Mouse (Mus musculus) lung, adult 18-20 months (tissue): ENCODE measurements around the gene Barx2.
A peak's percentile ranks its signal among the peaks of the same experiment; 100 is the strongest.

ENCODE experiments used
- DNase-seq, 2 experiments: peaks; one replicate each; pipeline ENCODE4 v3.0.0; 2022; ENCODE audit warnings: mixed read lengths in 2 of 2

The Barx2 gene

DNA sequence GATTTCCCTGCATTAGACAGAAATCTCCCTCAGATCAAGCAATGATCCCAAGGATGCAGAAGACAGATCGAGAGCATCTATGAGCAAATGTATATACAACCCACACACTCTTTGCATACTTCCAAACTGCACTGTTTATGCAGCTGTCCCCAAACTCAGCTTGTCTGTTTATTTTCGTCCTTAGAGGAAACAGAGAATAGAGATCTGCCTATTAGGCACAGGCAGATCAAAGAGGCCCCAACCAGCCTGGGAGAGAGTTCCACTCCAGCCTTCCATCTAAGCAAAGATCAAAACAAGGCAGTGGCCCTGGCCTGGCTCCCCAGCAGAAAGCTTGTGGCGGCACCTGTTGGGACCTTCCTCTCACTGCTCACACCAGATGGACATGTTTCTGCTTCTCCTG, 27.0 kb downstream of the Barx2 start:
- no peak for DNase-seq

DNA sequence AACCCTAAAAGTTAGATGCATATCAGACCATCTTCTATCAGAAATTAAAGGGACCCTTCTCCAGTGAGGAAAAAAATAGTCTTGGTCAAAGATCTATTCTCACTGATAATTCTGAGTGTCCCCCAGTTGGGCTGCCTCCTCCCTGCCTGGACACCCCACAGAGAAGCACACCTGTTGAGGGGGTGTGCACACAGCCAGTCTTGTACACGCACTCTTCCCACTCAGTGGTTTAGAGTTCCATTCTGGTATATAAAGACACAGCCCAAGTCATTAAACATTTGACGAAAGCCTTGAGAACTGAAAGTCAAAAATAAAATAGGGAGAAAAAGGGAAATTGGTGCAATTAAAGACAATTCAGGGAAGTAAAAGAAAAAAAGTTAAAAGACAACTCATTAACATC, 30.9 kb downstream of the Barx2 start:
- no peak for DNase-seq

GRCm38 (mm10) chr9:31875556-31875955, 37.7 kb downstream of the Barx2 start:
- DNase-seq: no peak

GRCm38 (mm10) chr9:31874236-31874635, 39.0 kb downstream of the Barx2 start:
- DNase-seq: no peak

GRCm38 (mm10) chr9:31871410-31871809, 41.9 kb downstream of the Barx2 start:
- DNase-seq: no peak

DNA sequence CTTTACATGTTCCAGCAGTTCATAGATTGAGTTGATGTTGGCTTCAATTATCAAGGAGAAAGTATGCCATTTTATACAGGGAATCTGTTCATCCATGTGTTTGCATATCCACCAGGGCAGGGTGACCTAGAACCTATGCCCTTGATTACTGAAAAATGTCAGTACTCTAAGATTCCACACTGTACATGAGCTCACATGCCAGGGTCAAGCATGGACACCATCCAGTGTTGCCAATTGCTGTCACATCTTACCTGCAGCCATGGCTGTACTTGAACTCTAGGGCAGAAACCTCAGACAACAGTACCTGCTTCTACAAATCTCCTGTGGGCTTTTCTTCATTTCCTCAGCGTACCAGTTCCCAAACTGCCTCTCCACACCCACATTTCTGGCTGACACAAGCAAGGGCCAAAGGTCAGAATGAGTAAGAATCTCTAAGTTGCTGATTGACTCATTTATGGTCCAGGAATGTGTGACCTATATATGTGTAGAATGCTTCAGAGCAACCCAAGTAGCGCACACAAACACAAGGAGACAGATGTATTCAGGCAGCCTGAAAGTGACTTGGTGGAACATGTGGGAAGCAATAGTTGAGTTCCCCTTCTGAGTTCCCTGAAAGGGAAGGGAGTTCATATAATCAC, 44.3 kb downstream of the Barx2 start:
- DNase-seq: no peak

- no peak for DNase-seq
These were observed 49.4 kb downstream of the Barx2 start for GRCm38 (mm10) chr9:31863830-31864229.

DNA sequence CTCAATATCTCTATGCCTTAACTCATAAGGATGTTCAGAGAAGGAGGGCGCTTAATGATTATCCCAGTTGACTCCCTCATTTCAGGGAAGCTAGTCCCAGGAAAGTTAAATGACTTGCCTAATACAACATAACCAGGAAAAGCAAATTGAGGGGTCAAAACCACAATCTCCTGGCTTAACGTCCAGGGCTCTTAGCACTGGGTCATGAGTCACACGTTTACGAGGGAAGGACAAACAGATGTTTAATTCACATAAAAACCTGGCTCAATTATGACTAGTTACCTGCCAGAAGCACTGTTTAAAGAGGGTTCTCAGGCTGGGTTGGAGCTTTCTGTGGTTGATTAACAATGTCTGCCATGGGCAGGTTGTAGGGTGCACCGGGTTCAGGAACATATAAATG, 53.8 kb downstream of the Barx2 start:
- no peak for DNase-seq

DNA sequence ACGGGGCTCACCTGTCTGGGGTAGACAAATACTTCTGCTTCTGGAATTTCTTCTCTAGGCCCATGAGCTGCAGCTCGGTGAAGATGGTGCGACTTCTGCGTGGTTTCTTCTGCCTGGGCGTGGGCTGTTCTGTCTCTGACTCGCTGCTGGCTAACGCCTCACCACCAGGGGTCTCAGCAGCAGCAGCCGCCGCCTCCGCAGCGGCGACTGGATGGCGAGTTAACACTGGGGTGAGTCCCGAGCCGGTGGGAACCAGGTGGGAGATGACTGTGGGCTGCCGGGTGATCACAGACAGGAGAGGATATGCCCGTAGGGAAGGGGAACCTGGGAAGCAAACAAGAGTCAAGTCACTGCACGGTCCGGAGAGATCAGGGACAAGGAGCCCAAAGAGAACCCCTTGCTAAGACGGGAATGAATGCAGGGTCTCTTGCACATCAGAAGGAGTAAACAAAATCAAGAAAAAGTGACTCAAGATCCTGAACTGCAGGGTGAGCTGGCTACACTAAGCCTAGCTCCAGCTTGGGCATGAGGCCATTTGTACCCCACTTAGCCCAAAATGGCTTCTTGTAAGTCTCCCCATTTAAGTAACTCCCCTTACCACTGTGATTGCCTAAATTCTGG, 54.4 kb downstream of the Barx2 start:
- no peak for DNase-seq

- DNase-seq: no peak
These were observed 55.8 kb downstream of the Barx2 start for GRCm38 (mm10) chr9:31857512-31857911.

DNA sequence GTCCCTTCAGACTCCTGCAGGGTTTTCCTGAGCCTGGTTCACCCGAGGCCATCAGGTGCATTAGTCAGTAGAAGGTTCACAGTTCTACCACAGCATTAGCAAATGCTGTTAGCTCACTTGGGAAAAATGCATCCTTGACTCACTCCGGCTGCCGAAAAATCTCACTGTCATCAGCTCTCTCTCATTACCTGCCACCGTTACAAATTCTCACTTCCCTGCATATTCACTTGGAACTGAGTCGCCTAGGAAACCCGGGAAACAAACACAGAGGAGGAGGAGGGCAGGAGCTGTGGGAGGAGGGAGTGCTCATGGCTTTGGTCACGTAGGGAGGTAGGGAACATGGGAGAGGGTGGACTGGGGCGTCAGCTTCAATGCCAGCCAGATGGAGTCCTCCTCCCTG, 56.8 kb downstream of the Barx2 start:
- peak; percentile 16 to 26 for DNase-seq

DNA sequence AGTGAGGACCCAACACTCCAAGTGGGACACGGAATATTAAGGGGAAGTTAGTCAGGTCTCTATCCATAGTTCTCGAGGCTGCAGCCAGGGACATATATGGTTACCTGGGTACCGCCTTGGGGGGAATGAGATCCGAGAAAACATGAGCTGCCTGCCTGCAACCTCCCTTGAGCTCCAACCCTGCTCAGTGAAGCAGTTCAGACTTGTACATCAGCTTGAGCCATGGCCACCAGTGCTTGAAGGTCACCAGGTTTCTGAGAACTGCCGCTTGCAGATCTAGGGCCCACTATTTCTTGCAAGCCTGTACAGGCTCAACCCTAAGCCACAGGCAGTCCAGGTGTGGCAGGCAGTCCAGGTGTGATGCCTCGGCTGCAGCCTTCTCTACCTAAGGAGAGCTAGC, 57.6 kb downstream of the Barx2 start:
- DNase-seq: no peak

GRCm38 (mm10) chr9:31851710-31852109, 61.6 kb downstream of the Barx2 start:
- peak in 1 of 2 experiments; percentile 23 for DNase-seq

- DNase-seq: no peak
These were observed 62.6 kb downstream of the Barx2 start for GRCm38 (mm10) chr9:31850706-31851105.

DNA sequence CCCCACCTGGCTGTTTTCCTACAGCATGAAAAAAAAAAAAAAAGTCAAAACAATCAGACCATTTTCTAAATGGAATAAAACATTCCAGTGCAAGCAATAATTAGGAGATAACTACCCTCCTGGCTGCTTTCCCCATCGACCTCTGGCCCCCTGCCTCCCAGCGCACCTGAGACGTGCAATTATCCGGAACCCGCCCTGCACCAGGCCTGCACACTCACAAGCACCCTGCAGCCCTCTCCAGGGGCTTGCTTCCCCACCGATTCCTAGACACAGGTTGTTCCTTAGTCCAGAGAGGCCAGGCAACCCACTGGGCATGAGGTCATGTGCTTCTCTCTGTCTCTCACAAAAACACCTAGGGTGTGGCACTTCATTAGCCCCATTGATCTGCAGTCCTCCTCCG, 63.9 kb downstream of the Barx2 start:
- no peak for DNase-seq

- no peak for DNase-seq
These were observed 68.6 kb downstream of the Barx2 start for GRCm38 (mm10) chr9:31844614-31845013.

GRCm38 (mm10) chr9:31841108-31841815, 72.0 kb downstream of the Barx2 start:
- DNase-seq: no peak

DNA sequence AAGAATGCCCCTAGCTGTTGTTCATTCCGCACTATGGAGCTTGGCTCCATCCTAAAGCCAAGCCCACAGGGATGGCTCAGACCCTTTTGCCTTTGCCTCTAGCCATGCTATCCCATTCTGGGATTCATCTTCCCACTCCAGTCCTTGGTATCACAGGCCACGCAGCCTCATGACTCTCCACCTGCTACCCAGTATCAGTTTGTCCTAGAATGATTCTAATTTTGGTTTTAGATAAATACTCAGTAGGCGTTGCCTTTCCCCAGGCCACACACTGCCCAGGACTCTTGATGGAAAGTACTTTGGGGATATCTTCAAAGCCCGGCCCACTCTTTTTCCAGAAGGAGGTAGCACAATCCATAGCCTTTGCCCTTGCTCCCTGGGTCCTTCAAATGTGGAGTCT, 72.7 kb downstream of the Barx2 start:
- DNase-seq: no peak

DNA sequence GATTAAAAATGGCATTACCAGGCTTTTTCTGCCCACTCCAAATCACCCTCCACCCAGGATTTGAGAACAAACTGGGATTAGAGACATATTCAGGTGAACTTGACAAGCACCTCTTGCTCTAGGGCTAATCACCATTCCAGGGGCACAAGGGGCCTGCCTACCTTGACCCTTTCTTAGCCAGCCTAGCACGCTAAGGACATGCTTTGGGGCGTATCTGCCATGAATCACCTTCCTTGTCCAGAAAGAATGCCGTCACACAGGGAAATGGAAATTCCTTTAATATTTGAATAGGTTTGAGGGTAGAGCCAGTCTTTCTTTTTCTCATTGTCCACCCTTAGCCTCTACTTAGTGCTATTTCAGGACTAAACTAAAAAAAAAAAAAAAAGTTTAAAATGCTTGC, 73.2 kb downstream of the Barx2 start:
- DNase-seq: no peak

- no peak for DNase-seq
These were observed 73.9 kb downstream of the Barx2 start for GRCm38 (mm10) chr9:31839106-31840027.

DNA sequence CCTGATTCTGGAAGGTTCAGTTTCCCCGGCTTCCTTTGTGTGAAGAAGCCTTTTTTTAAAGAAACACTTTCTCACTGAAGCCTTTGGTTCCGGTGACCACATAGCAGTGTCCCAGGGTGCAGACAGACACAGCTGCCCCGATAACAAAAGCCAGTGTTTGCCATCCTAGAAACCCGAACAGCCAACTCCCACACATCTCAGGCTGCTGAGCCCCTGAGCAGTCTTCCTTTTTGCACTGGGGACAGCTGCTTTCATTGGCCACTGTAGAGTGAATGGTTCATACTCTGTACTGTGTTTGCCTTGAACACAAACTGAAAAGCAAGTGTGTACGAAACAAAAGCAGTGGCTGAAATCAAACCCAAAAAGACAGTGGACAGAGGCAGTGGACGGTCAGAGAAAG, 75.2 kb downstream of the Barx2 start:
- DNase-seq: no peak

- no peak for DNase-seq
These were observed 104.5 kb downstream of the Barx2 start for GRCm38 (mm10) chr9:31808753-31809152.

GRCm38 (mm10) chr9:31802641-31803040, 110.6 kb downstream of the Barx2 start:
- no peak for DNase-seq
